Mouse (Mus musculus) heart, embryonic 11.5 days (tissue): ENCODE measurements around the gene Ect2l. TPM values are rescaled to one million over a fixed set of nuclear protein-coding genes. Genes with fewer than 3 reads are reported as not detected.
A peak's percentile ranks its signal among the peaks of the same experiment; 100 is the strongest.

Source experiments
- ATAC-seq: fragments of 200-750 bp; cut with Nextera tagmentation; replicated peaks from 2 replicates; pipeline ENCODE4 v1.8.0; 2017; ENCODE audit warnings: moderate library complexity; ENCODE audit not compliant: insufficient number of reproducible peaks, low FRiP score, low TSS enrichment
- H3K27ac ChIP-seq: fragments of 300-500 bp; sonication (generic); 2 replicates; pipeline ENCODE4 v1.5.1; 2014; ENCODE audit warnings: mild to moderate bottlenecking, low read depth, low read length
- H3K27me3 ChIP-seq: fragments of 300-500 bp; sonication (generic); 2 replicates; pipeline ENCODE4 v1.6.1; 2014; ENCODE audit warnings: mild to moderate bottlenecking, low read length, mixed read lengths; ENCODE audit not compliant: control insufficient read depth, insufficient read depth
- H3K36me3 ChIP-seq: fragments of 300-500 bp; sonication (generic); 2 replicates; pipeline ENCODE4 v1.6.1; 2014; ENCODE audit warnings: mild to moderate bottlenecking, low read length, moderate library complexity, mixed read lengths; ENCODE audit not compliant: control insufficient read depth, insufficient read depth
- H3K4me1 ChIP-seq: fragments of 300-500 bp; sonication (generic); 2 replicates; pipeline ENCODE4 v1.6.1; 2014; ENCODE audit warnings: low read length; ENCODE audit not compliant: control insufficient read depth, insufficient read depth
- H3K4me2 ChIP-seq: fragments of 300-500 bp; sonication (generic); 2 replicates; pipeline ENCODE4 v1.6.1; 2014; ENCODE audit warnings: mild to moderate bottlenecking, moderate library complexity
- H3K4me3 ChIP-seq: fragments of 300-500 bp; sonication (generic); 2 replicates; pipeline ENCODE4 v1.5.1; 2014; ENCODE audit warnings: low read depth, low read length
- H3K9ac ChIP-seq: fragments of 300-500 bp; sonication (generic); 2 replicates; pipeline ENCODE4 v1.6.1; 2014; ENCODE audit warnings: mild to moderate bottlenecking, low read depth, low read length, moderate library complexity
- H3K9me3 ChIP-seq: fragments of 300-500 bp; sonication (generic); replicated peaks from 2 replicates; pipeline ENCODE4 v1.6.1; 2016; ENCODE audit warnings: low read length; ENCODE audit not compliant: control insufficient read depth
- WGBS: fragments of 180-500 bp; shearing (Covaris S2); extraction: QIAGEN DNeasy Blood & Tissue Kit; methylation state at CpG from one replicate; pipeline ENCODE4 v1.1.7; 2014; ENCODE audit not compliant: insufficient replicate concordance; 5-methylcytosine and 5-hydroxymethylcytosine counted together
- polyA plus RNA-seq: library from polyadenylated mRNA; unstranded; fragments of >200 nt; fragmentation: Nextera tagmentation; extraction: Ambion mirVana; gene quantifications from 2 replicates; pipeline ENCODE4 v1.2.1, GENCODE M21; 2014

Ect2l gene
- polyA plus RNA-seq, 1 experiment from 2014 or later, result 0.44 TPM

DNA sequence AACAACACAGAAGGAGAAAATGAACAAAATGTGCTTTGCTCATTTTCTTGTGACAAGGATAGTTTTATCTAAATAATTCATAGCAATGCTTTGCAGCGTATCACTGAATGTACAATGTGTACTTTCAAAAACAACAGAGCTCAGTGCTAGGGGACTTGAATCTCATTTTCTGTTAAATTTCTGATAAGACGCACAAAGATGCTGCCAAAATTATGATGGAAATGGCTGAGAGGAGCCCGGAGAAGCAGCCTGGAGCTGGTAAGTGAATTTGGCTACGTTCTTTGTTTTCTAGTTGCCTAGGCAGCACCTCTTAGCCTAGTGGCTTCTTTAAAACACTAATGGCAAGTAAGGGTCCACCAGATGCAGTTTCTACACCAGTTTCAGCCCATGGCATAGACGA, 28.4 kb downstream of the Ect2l start:
- 81% methylated on average over 5 of the region's 5 CpGs for WGBS
- no peak overlapping the region for H3K4me2 ChIP-seq
- H3K4me1 ChIP-seq, result no peaks in the 10 kb centered on the region
- no peak overlapping the region for H3K4me3 ChIP-seq
- H3K27me3 ChIP-seq, result no peaks in the 10 kb centered on the region
- no peak overlapping the region for H3K9ac ChIP-seq
- H3K9me3 ChIP-seq, result no peaks in the 10 kb centered on the region
- no peak overlapping the region for H3K27ac ChIP-seq
- H3K36me3 ChIP-seq, result no peaks in the 10 kb centered on the region
- no peak for ATAC-seq

DNA sequence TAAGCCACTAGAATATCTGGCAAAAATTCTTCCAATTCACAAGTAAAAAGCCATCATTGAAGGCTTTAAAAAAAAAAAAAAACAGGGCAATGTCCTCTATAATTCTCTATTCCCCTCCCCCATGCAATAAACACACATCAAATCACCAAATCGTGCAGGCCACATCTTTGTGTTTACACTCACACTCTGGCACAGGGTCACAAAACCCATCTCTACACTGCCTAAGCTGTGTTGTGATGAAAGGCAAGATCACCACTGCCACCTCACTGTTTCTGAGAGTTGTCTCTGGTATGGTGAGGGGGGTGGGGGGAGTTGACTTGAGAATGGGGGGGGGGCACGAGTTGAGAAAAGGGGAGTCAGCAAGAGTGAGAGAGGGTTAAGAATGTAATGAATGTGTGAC, 33.4 kb downstream of the Ect2l start:
- 70% methylated on average over 2 of the region's 2 CpGs for WGBS
- no peaks in the 10 kb centered on the region for H3K36me3 ChIP-seq
- no peak overlapping the region for H3K4me2 ChIP-seq
- H3K4me3 ChIP-seq, result no peak overlapping the region
- no peaks in the 10 kb centered on the region for H3K9me3 ChIP-seq
- no peak for ATAC-seq
- H3K9ac ChIP-seq, result no peak overlapping the region
- H3K27me3 ChIP-seq, result no peaks in the 10 kb centered on the region
- H3K4me1 ChIP-seq, result no peaks in the 10 kb centered on the region
- H3K27ac ChIP-seq, result no peak overlapping the region

DNA sequence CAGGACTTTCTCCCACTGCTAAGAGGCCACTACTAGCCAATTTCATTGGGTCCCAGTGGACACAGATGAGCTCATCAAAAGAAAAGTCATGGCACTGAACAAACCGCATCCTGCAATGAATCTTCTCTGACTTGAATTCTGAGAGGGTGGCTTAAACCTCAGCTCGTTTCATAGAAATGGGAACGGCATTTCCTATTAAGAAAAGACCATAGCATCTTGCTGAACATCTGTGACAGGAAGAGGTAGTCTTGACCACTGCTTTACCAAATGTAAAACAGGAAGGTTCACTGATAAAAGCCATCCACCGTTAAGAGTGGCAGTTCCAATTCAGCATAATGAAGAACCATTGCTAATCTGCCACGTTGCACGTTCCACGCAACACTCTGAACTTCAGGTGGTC, 34.0 kb downstream of the Ect2l start:
- Histone ChIP-seq H3K4me2 (no peak overlapping the region), H3K27ac (no peak overlapping the region), H3K9me3 (no peaks in the 10 kb centered on the region), H3K27me3 (no peaks in the 10 kb centered on the region), H3K9ac (no peak overlapping the region), H3K4me1 (no peaks in the 10 kb centered on the region), H3K36me3 (no peaks in the 10 kb centered on the region), H3K4me3 (no peak overlapping the region)
- 83% methylated on average over 7 of the region's 7 CpGs for WGBS
- no peak for ATAC-seq

DNA sequence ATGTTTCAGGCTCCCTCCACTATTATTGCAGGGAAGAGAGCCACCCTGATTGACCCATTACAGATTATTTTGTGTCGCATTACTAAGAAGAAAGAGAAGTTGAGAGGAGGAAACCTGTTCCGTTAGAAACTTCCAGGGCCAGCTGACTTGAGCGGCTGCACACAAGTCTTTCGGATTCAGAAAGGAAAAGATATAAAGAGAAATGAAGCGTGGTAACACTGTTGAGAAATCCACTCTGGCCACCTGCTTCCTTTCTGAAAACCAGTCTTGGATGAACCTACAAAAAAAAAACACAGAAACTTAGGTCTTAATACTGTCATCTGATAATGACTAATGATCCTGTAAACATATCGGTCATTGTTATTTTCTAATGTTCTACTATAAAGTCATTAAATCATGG, 35.6 kb downstream of the Ect2l start:
- ATAC-seq, result no peak
- H3K27me3 ChIP-seq, result no peaks in the 10 kb centered on the region
- WGBS, result 87% methylated on average over 6 of the region's 6 CpGs

DNA sequence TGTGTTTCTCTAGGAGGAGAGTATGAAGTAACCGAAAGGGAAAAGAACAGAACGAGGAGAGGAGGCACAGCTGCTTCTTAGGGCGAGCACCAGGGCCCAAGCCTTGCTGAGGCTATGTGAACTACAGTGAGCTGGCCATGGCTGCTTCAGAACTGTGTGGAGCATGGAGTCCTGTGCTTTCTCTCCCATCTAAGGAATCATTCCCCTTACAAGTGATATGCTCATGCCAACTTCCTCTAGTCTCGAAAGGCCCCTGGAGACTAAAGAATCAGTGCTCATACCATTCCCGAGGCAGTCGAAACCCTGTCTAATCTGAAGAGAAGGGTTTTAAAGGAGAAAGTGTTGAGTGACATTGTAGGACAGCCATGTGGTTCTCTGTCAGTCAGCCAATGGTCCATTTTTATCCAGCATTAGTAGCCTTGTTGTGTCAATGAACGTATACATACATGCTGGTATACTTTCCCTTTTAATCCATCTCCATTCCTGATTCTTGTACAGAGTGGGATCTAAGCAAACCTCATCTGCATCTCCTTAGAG, 48.2 kb downstream of the Ect2l start:
- H3K27ac ChIP-seq, result no peak overlapping the region; the same call in 1 of the 2 replicates
- no peaks in the 10 kb centered on the region for H3K4me1 ChIP-seq
- H3K36me3 ChIP-seq, result no peaks in the 10 kb centered on the region
- H3K9ac ChIP-seq, result no peak overlapping the region
- H3K27me3 ChIP-seq, result no peaks in the 10 kb centered on the region
- ATAC-seq, result no peak
- 47% methylated on average over 7 of the region's 7 CpGs for WGBS
- H3K4me2 ChIP-seq, result no peak overlapping the region
- no peaks in the 10 kb centered on the region for H3K9me3 ChIP-seq
- H3K4me3 ChIP-seq, result no peak overlapping the region

More for the DNA sequence above, 35.6 kb downstream of the Ect2l start:
- H3K36me3 ChIP-seq, result no peaks in the 10 kb centered on the region
- H3K4me1 ChIP-seq, result no peaks in the 10 kb centered on the region
- H3K9me3 ChIP-seq, result no peaks in the 10 kb centered on the region
- H3K27ac ChIP-seq, result no peak overlapping the region
- no peak overlapping the region for H3K4me3 ChIP-seq
- H3K9ac ChIP-seq, result no peak overlapping the region
- H3K4me2 ChIP-seq, result no peak overlapping the region

- Histone ChIP-seq H3K36me3 (no peaks in the 10 kb centered on the region), H3K9ac (no peak overlapping the region), H3K9me3 (no peaks in the 10 kb centered on the region), H3K4me1 (no peaks in the 10 kb centered on the region), H3K27me3 (no peaks in the 10 kb centered on the region), H3K4me2 (no peak overlapping the region), H3K4me3 (no peak overlapping the region), H3K27ac (no peak overlapping the region)
- 72% methylated on average over 3 of the region's 3 CpGs for WGBS
- no peak for ATAC-seq
Observed at GRCm38 (mm10) chr10:18147224-18147623, 63.5 kb downstream of the Ect2l start.

DNA sequence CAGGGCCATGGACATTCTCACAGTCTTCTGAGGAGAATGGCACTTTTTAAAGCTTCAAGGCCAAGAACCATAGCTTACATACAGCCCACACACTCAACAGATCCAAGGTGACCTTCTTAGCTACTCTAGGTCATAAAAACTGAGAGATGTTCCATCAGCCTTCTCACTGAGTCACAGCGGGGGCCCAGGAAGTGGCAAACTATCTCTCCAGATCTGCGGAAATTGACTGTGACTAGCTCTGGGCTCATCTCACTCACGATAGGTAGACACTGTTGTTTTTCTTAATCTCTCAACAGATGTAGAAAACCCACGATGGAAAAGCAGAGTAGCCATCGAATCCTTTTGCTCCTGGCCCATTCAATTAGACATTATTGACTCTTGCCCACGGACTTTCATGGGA, 68.5 kb downstream of the Ect2l start:
- ATAC-seq, result no peak
- WGBS, result 71% methylated on average over 6 of the region's 6 CpGs
- H3K4me1 ChIP-seq, result no peaks in the 10 kb centered on the region

DNA sequence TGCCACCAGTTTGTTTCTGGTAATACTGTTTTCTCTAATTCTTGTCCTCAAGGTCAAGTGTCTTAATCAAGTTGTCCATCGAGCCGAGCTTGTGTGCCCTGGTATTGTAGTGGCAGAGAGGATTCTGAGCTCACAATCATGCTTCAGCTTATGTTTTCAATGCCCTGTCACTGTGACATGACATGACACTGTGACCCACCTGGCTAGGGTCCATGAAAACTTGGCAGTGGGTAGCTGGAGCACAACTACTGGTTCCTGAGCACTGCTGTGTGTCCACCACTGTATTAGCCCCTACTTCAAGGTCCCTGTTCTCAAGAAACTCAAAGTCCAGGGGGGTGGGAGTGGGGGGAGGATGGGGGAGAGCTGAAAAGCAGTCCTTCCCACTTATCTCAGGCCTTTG, 69.3 kb downstream of the Ect2l start:
- H3K9me3 ChIP-seq, result no peaks in the 10 kb centered on the region
- no peak overlapping the region for H3K9ac ChIP-seq
- H3K4me2 ChIP-seq, result no peak overlapping the region
- no peaks in the 10 kb centered on the region for H3K27me3 ChIP-seq
- H3K27ac ChIP-seq, result no peak overlapping the region
- WGBS, result 70% methylated on average over 2 of the region's 2 CpGs
- no peak for ATAC-seq
- no peaks in the 10 kb centered on the region for H3K4me1 ChIP-seq
- H3K36me3 ChIP-seq, result no peaks in the 10 kb centered on the region
- no peak overlapping the region for H3K4me3 ChIP-seq

More for the DNA sequence above, 68.5 kb downstream of the Ect2l start:
- Histone ChIP-seq H3K27me3 (no peaks in the 10 kb centered on the region), H3K9ac (no peak overlapping the region), H3K4me3 (no peak overlapping the region), H3K9me3 (no peaks in the 10 kb centered on the region), H3K27ac (no peak overlapping the region), H3K4me2 (no peak overlapping the region), H3K36me3 (no peaks in the 10 kb centered on the region)

DNA sequence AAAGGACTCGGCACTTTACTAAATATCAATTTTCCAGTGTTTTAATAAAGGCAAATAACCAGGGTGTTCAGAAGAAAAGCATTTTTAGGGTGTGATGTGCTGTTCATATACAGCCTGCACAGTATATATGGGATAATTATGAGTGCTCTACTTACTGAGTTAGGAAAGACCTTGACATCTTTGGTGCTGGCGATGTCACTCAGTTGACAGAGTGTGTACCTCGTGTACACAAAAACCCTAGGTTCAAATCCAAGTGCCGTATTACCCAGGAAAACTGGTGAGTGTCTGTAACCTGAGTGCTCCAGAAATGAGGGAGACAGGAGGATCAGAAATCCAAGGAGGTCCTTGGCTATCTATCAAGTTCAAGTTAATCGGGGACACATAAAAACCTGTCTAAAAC, 71.1 kb downstream of the Ect2l start:
- Histone ChIP-seq H3K4me2 (peak overlapping the region; percentile 7), H3K4me3 (no peak overlapping the region; the same call in 1 of the 2 replicates), H3K4me1 (no peaks in the 10 kb centered on the region), H3K36me3 (no peaks in the 10 kb centered on the region), H3K9ac (no peak overlapping the region), H3K9me3 (no peaks in the 10 kb centered on the region), H3K27ac (no peak overlapping the region), H3K27me3 (no peaks in the 10 kb centered on the region)
- ATAC-seq, result no peak
- 80% methylated on average over 5 of the region's 5 CpGs for WGBS
